Mouse (Mus musculus): ENCODE results near the gene Pcbp2.
A peak's percentile ranks its signal among the peaks of the same experiment; 100 is the strongest.

Gene Pcbp2

DNA sequence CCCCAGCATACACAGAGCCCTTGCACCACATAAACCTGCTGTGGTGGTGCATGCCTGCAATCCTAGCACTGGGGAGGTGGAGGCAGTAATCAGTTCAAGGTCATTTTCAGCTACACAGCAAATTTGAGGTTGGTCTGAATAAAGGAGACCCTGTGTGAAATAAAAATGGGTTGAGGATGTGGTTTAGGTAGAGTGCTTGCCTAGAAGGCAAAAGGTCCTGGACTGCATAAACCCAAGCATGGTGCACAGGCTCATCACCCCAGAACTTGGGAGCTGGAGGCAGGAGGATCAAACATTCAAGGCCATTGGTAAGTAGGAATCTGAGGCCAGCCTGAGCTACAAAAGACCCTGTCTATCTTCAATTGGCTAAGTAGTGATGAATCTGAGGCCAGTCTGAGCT lies 37.2 kb downstream of the Pcbp2 start:
- DNase-seq: no peak

DNA sequence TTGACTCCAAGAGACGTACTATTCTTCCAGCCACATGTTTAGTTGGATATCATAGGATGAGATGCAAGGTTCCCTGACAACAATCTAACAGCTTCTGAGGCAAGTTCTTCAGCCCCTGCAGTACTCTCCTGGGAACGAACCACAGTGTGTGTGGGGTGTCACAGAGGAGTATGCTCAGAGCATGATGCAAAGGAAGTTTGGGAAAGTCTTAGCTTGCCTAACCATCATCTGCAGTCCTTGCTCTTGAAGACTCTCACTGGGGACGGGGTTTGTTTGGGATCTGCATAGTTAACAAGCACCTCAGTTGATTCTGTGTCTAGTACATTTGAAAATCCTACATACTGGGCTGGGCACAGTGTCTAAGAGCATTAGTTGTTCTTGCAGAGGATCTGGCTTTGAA lies 38.0 kb downstream of the Pcbp2 start:
- peak; percentile 10 for DNase-seq

DNA sequence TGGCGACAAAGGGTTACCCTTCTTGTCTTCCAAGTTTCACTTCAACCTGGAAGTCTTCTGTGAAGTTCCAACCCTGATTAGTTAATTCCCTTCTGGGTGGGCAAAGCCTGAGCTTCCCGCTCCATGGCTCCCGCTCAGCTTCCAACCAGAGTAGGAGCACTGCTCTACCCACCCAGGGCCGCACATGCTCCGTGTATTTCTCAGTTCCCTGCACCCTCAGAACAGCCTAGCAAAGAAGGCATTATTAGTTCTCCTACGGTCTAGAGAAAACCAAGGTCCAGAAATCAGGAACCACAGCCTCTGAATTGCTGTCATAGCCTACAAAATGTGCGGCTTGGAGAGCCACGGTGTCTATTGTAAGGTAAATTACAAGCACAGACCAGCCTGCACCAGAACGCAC lies 39.8 kb downstream of the Pcbp2 start:
- DNase-seq: peak; percentile 30

DNA sequence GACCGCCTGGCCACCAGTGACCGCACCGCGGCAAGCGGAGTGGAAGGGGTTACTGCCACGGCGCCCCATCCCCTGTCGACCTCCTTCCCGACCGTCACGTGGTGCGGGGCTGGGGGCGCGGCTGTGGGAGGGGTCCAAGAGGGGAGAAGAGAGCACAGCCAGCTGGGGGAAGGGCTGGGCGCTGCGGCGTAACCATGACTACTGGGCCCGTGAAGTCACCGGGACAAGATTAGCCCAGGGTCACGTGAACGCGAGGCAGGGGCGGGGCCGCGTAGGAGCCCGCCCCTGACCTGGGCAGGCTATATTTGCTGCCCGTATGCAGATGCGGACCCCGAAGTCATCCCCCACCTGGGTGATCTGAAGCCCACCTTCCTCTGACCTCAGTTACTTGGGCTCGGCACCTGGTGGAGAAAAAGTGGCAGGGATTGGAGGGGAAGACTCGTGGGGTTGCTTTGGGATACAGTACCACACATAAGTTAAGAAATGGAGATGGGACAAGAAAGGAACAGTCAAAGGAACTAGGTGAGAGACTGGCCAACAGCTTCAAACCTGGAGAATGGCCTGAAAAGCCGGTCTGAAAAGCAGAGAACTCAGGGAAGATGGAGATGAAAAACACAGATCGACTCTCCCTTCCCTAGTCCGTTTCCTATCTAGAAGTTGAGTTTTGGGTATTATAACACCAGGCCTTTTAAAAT lies 40.4 kb downstream of the Pcbp2 start:
- peak; percentile 74 for DNase-seq

DNA sequence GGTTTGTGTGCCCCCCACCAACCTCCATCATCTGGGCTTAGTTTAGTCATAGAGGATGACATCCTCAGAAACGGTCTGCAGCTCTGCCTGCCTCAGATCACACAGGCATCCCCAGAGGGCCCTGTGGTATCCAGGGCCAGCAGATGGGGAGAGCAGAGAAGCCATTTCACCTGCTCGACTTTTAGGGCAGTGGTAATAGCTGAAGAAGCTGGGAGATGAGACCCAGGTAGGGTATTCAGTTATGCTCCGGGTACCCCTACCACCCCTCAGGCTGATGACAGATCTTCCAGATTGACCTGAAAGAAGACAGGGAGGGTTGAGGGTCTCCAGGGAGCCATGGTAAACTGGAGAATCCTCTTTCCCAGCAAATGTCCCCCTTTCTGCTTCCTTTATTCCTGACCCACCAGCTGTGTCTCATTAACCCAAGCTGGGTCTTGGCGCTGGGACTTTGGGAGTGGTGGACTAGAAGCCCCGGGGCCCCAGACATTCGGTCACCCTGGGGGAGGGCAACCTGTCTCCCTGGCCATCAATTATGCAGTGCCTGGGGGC lies 41.0 kb downstream of the Pcbp2 start:
- peak; percentile 32 for DNase-seq

DNA sequence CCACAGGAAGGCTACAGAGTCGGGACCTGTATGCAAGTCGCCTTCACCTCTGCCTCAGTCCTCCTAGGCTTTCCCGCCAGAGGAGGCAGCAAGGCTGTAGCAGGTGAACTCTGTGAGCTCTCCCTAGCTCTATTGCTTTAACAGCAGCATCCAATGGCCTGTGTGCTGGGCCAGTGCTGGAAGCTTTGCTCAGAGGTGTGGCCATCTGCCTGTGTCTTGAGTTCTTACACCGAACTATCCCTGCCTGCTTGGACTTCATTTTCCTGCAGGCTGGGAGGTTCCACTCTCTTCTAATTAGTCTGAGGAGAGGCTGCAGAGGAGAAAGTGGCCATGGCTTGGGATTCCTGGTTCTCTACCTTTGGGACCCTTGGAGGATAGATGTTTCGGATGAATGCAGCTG lies 41.7 kb downstream of the Pcbp2 start:
- DNase-seq: no peak

DNA sequence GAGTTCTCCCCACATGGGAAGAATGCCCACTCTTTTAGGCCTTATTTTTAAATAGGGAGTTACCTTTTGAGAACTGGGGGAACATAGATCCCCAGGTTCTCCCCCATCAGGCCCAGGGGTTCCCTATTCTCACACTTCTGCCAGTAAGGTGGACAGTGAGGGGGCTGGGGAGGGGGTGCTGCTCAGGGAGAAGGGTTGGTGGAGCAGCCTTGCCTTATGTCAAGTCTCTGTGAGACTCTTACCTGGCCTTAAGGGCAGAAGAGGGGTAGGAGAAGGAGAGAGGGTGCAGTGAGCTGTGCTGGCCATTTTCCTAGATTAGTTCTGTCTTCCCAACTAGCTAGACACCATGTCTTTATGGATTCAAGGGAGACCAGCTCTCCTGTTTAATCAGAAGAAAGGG lies 42.1 kb downstream of the Pcbp2 start:
- no peak for DNase-seq

DNA sequence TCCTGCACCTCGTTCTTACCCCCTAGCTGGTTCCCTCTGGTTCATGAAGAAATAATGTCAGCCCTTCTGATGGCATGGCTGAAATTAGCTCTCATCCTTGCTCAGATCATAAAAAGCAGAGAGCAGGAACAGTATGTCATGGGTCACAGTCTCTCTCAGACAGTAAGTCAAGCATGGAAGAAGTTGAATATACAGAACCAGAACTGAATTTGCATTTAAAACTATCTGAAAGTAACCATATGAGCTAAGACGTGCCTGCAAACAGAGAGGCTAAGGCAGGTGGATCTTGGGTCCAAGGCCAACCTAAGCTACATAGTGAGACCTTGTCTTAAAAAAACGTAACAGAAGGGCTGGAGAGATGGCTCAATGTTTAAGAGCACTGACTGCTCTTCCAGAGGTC lies 42.7 kb downstream of the Pcbp2 start:
- no peak for DNase-seq

DNA sequence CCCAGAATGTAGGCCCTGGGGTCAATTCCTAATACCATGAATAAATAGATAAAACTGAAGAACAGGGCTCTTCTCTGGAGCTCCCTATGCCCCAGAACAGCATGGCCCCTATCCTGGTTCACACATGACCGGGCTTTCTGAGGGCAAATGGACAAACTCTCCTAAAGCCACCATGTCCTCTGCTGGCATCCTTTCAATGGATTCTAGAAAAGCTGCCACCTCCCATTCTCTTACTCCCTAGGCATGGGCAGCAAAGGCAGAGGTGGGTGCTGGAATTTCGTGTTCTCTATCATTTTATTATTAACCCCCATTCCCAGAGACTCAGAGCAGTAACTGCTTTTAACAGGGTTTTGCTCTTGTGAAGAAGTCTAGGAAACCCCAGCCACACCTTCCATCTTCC lies 44.9 kb downstream of the Pcbp2 start:
- no peak for DNase-seq

DNA sequence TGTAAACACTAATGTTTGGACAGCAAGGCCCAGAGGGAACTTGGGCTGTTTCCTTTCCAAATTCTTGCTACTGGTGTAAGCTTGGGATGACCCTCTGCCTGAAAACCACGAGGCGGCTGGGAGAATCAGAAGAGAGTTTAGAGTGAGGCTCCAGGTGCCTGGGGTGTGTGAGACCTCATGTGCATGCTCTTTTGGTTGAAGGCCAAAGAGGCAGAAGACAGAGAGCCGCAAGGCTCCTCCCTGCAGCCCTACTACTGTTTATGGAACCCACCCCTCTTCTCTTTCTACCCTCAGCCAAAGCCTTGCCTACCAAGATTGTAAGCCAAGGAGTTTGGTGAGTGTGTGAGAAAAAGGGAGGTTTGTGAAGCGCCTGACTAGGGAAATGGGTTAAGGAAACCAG lies 45.5 kb downstream of the Pcbp2 start:
- no peak for DNase-seq

DNA sequence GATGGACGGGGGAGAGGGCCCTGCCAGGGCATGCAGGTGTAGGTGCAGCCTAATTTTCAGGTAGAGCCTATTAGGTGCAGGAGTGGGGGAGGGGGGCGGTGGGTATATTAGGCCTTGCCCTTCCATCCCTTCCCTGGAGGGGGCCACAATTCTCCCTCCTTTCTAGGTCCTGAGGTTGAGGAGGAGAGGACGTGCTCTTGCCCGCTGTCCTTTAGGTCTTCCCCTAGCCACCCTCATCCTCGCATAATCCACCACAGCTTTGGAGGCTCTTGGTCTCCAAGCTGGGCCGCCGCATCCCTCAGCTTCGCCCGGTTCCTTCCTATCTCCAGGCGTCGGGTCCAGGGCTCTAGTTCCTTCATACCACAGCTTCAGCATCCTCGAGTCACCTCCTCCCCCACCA lies 46.0 kb downstream of the Pcbp2 start:
- DNase-seq: peak; percentile 68

DNA sequence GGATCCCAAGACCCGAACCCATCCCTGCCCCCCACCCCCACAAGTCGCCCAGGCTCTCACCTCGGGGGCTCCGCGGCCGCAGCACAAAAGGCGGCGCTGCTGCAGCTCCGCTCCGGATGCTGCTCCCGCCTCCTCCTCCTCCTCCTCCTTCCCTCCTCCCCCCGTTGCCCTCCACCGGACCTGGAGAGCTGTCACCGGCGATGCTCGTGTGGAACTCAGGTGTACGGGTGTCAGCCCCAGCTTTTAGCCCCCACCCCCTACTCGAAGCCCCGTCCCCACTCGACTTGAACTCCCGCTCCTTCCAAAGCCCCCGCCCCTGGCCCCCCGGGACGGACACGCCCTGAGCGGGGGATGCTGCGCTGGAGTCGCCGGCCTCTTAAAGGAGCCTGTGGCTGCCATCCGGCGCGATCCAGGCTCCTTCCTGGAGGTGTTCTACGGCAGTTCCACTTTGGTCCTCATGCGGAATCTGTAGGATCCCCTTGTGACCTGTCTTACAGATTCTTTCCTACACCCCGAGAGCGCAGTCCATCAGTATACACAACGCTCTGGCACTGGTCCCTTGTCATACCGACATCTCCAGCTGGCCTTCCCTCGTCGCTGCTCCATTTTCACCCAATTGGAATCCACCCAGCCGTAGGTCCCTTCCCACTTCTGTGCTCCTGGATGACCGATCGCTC lies 46.5 kb downstream of the Pcbp2 start, which contains the start of gene Map3k12:
Gene Map3k12, minus strand, starts transcription at position 337 of the 677 bp plus-strand sequence.
- DNase-seq: peak; percentile 83

DNA sequence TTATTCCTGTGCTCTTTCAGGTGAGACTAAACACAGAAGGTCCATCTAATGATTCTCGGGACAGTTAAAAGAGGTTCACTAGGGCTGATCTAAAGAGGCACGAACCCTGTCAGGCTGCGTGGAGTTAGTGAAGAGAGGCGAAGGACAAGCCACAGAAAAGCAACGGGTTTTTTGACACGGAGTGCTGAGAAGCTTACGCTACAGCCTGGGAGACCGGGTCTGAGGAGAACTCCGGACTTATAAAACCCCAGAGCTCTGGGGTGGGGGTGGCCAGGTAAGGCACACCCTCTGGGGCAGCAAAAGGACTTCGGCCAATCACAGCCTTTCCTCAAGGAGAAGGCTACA lies 47.3 kb downstream of the Pcbp2 start:
- no peak for DNase-seq

DNA sequence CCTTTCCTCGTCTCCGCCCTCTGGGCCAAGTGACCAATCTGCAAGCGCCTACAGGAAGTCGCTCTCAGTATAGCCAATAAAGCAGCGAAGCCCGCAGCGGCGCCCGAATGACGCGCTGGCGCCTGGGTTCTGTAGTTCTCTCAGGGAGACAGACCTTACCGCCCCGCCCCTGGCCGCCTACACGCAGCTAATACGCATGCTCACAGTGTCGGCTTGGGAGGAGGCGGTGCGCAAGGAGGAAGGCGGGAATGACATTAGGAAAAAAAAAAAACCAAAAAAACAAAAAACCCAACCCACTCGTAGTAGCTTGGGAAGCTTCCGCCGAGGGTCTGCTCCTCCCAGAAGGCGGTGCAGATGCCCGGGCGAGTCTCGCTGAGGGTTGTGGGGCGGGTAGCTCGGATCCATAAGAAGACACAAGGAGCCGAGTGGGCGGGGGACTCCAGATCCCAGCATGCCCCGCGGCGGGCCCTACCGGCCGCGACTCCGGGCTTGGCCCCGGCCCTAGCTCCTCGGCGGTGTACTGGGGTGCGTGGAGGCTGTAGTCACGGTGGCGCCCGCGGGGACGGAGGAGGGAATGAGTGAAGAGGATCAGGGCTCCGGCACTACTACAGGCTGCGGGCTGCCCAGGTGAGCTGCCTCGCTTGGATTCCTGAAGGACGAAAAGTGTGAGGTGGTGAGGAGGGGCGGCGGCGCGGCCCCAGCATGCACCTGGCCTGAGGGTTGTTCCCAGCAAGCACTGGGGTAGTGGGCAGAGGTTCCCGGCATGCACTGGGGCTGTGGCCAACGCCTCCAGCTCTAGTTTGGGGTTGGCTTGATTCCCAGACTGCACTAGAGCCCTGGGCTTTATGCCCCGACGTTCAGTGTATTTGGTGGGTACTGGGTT lies 47.9 kb downstream of the Pcbp2 start, which contains the start of gene Tarbp2:
Gene Tarbp2, plus strand, starts transcription at position 217 of the 883 bp plus-strand sequence.
- peak; percentile 99 for DNase-seq

DNA sequence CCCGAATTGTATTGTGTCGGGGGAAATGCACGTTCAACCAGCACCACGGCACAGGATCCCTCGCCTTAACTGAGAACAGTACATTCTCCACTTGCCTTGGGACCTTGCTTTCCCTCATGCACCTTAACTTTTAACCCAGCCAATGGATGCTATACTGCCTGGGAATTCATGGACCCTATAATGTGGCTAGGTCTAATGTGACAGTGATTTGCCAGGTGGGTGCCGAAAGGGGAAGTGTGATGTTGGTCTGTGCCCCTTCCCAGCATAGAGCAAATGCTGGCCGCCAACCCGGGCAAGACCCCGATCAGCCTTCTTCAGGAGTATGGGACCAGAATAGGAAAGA lies 48.5 kb downstream of the Pcbp2 start:
- DNase-seq: no peak

DNA sequence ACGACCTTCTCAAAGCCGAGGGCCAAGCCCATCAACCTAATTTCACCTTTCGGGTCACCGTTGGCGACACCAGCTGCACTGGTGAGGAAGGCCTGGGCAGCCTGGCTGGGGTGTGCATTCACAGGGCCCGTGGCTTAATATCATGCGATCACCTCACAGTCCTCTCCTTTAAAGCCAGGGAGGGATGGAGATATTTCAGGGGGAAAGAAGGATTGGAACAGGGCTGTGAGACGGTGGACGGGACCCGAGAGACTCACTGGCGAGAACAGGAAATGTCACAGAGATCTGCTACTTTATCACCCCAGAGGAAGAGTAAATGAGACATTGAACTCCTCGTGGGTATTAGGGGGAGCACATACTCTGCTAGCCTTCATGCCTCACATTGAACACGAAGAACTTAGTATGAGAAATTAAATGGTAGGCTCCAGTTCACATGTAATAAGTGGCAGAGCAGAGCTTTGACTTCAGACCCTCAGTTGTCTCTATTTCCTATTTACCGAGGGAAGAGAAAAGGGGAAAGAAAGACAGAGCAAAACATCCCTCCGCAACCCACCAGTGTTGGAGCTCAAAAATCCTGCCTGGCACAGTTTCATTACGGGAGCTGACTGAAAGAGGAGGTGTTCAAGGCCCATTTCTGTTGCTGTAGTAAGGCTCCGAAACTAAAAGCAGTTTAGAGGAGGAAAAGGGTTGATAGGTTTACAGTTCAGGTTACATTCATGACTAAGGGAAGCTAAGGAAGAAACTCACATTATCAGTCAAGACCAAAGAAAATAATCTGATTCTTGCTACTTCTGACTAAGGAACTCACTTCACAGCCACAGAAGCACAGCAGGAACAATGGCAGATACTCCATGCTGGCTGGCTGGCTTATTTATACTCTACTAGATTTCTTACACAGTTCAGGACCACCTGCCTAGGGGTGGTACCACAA lies 49.1 kb downstream of the Pcbp2 start:
- peak; percentile 56 for DNase-seq

DNA sequence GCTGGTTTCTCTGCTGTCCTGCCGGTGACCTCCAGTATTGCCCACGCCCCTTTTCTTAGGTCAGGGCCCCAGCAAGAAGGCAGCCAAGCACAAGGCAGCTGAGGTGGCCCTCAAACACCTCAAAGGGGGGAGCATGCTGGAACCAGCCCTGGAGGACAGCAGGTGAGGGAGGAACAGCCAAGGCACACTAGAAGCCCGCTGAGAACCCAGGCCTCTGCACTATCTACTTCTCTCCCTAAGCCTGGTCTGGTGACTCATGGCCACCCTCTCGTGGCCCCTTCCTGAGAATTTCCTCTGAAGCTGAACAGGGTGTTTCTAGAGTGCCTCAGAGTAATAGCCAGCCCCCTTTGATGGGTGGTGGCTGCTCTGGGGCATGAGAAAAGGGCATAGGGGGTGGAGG lies 50.1 kb downstream of the Pcbp2 start:
- no peak for DNase-seq

DNA sequence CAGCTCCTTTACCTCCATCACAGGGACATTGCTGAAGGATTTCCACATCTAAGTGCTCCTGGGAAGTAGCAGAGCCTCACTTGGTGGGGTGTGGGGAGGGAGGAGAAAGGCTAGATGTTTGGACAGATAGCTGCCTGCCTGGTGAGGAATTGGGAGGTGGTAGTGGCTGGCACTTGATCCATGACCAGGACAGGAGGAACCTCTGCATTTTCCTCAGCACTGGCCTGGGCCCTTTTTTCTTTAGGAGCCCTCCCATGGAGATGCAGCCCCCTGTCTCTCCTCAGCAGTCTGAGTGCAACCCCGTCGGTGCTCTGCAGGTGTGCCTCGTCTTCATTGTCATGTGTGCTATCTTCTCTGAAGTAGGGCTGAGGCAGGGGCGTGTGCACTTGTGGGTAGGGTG lies 51.1 kb downstream of the Pcbp2 start:
- DNase-seq: no peak

DNA sequence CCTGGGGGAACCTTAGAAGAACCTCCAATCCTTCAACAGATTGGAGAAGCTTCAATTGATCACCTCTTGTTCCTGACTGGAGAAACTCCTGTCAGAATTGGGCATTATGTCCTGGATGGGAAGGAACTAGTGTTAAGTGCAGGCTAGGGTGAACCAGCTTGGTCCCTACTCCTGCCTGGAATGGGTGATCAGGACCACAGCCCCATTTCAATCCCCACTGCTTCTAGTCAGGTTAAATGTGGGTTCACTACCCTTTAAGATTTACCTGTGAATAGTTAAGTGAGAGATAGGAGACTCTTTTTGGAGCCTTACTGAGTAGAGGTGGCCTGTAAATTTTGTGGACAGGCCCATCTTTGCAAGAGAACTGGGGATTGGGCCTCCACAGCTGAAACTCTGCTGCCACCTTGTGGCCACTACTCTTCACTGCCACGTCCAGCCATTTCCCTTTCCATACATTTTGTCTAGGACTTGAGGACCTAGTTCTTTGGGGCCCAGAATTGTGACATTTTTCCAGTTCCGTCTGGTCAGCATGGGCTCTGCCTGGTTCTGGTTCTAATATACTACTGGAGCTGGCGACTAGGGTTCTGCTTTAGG lies 54.6 kb downstream of the Pcbp2 start, which contains the start of gene Npff:
Gene Npff, minus strand, starts transcription at position 51 of the 594 bp plus-strand sequence.
- peak; percentile 89 for DNase-seq

DNA sequence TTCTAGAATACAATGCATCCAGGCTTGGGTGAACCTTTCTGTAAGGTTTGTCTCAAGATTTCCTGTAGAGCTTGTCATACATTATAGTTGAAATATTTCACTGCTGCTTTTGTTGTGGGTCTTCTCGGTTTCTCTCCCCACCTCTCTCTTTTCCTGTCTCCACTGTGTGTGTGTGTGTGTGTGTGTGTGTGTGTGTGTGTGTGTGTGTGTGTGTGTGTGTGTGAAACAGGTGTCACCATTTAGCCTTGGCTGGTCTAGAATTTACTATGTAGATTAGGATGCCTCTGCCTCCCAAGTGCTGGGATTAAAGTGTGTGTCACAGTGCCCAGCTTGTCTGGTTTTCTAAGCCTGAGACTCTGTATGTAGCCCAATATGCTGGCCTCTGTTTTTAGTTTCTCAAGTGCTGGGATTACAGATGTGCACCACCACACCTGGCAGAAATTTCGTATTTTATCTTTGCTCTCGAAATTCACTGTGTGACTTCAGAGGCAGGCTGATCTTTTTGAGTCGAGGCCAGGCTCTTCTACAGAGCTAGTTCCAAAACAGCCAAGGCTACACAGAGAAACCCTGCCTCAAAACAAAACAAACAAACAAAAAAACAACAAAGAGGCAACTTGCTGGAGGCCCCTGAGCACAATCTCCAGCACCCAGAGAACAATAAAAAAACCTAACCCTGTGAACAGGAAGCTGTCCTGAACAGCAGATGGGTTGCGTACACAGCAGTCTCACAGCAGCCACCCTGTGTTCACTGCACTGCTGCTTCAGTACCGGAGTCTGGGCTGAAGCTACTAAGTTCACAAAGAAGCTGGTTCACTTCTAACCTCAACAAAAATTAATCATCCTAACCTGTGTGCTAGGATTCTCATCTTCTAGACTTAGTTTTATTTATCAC lies 56.0 kb downstream of the Pcbp2 start:
- DNase-seq: no peak

DNA sequence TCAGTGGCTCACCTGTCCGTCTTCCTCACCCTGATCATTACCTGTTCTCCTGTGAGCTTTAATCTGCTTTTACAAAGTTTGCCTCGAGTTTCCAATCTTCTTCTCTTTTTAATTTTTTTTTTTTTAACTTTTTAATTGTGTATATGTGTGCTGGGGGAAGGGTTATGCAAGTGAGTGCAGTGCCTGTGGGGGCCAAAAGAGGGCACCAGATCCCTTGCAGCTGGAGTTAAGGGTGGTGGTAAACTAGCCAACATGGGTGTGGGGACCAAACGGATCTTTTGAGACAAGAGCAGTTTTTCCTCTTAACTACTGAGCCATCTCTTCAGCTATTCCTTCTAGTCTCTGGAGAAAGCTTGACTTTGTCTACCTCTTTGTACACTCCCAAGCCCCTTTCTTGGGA lies 57.6 kb downstream of the Pcbp2 start:
- DNase-seq: no peak

Measured in cerebellum, adult 8-10 months (tissue).